ENCODE assay signal across 11 mouse cellular contexts in the genomic region with DNA sequence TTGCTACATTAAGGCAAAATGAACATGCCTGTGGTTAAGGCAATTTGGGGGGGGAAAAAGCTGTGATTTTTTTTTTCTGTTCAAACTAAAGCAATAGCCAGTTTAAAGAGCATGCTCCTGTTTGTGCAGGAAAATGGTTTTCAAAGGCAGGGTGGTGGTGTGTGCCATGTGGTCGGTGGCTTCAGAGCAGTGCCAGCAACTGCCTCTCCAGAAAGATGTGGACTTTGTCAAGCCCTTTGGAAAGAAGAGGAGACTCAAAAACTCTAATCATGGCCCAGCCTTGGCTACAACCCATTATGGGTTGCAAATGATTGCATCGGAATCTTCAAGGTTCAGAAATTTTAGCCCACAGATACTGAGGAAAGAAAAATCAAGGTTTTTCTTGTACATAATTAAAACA.
"Had no signal": no experiment of that assay in that cellular context is flagged by ENCODE, and none has a peak within 500 bp of the region (broad histone marks: within the 10 kb centered on the region; RNA-seq: fewer than 3 reads in every experiment).

No protein-coding gene starts in this region.

- H3K27ac ChIP-seq: kidney, embryonic 15.5 days; limb, embryonic 12.5 days; liver, embryonic 15.5 days; midbrain, embryonic 13.5 days; neural tube, embryonic 15.5 days had no signal

- DNase-seq: kidney, postnatal 25 days; layer of hippocampus, adult 9-11 months; lung, adult 2 months; right cerebral cortex, adult 18-20 months; right cerebral cortex, postnatal 25 days; thymus, postnatal 36 days had no signal

- ATAC-seq: midbrain, embryonic 13.5 days had no signal

- H3K27me3 ChIP-seq: kidney, embryonic 15.5 days; limb, embryonic 12.5 days; liver, embryonic 15.5 days; midbrain, embryonic 13.5 days; neural tube, embryonic 15.5 days had no signal

- H3K4me3 ChIP-seq: kidney, embryonic 15.5 days; limb, embryonic 12.5 days; liver, embryonic 15.5 days; midbrain, embryonic 13.5 days; neural tube, embryonic 15.5 days had no signal

- H3K4me1 ChIP-seq: limb, embryonic 12.5 days; liver, embryonic 15.5 days; midbrain, embryonic 13.5 days; neural tube, embryonic 15.5 days had no signal

- H3K36me3 ChIP-seq: kidney, embryonic 15.5 days; limb, embryonic 12.5 days; liver, embryonic 15.5 days; midbrain, embryonic 13.5 days; neural tube, embryonic 15.5 days had no signal
